Mouse (Mus musculus) heart, postnatal 4 days (tissue): ENCODE data around the gene Glipr2. TPM values are rescaled to one million over a fixed set of nuclear protein-coding genes. Genes with fewer than 3 reads are reported as not detected.

Source experiments
- DNase-seq: peaks from one replicate; pipeline ENCODE4 v3.0.0; 2021
- total RNA-seq, 2 experiments: library from RNA; stranded (reverse); gene quantifications; 2 replicates each; pipeline ENCODE4 v1.2.3; 2021

Glipr2 gene
- total RNA-seq, 2 experiments from 2014 or later: 31.0 to 32.9 TPM

- DNase-seq: no peak
These were observed 47.6 kb downstream of the Glipr2 start for GRCm38 (mm10) chr4:44004623-44005409.

DNA sequence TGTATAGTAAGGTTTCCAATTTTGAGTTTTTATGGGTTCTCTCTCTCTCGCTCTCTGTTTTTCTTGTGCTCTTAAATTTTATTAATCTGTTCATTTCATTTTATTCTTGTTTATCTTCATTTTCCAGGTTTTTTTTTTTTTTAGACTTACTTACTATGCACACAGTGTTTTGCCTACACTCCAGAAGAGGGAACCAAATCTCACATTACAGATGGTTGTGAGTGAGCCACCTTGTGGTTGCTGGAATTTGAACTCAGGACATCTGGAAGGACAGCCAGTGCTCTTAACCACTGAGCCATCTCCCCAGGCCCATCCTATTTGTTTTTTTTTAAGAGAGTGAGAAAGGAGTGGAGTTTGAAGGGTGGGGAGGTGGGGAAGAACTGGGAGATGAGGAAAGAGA lies 53.0 kb downstream of the Glipr2 start:
- no peak for DNase-seq

- DNase-seq: no peak
These were observed 53.7 kb downstream of the Glipr2 start for GRCm38 (mm10) chr4:44010893-44011292.

- no peak for DNase-seq
These were observed 54.6 kb downstream of the Glipr2 start for GRCm38 (mm10) chr4:44011799-44012198.

DNA sequence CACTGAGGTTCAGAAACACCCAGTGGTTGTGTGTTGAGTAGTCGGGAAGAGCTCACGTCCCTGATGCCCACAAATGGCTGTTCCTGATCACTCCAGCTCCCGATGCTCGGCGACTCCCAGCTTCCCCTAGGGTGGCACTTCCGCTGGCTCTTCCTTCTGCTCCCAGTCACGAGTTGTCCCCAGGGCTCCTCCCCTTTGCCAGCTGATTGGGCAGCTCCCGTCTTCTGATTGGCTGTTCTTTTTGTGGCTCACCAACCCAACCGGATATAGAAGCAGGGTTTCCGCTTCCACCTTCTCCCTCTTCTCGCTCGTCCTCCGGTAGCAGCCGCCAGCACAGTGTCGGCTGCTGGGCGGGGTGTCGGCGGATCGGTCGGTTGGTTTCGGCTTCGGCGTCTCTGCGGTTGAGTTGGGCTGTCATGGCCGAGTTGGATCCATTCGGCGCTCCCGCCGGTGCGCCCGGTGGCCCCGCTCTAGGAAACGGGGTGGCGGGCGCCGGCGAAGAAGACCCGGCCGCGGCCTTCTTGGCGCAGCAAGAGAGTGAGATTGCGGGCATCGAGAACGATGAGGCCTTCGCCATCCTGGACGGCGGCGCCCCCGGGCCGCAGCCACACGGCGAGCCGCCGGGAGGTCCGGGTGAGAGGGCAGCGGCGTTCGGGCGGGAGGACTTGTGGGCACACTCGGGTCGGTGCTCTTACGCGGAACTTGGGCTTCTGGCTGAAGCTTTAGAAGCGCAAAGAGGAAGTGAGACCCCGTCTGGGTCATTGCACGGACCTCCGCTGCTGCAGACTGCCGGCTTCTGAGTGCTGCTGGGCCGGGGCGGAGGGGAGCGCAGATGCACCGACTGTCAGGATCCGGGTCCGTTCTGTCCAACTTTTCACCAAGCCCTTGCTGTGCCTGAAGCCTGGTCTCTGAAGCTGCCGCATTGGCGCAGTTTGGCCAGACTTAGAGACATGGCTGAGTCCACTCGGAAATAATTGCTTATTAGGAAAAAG lies 55.5 kb downstream of the Glipr2 start:
- peak; percentile 92 for DNase-seq

- no peak for DNase-seq
These were observed 56.3 kb downstream of the Glipr2 start for GRCm38 (mm10) chr4:44013391-44014070.

GRCm38 (mm10) chr4:44016071-44016470 lies 58.9 kb downstream of the Glipr2 start:
- DNase-seq: no peak

- DNase-seq: no peak
These were observed 59.6 kb downstream of the Glipr2 start for GRCm38 (mm10) chr4:44016791-44017190.

DNA sequence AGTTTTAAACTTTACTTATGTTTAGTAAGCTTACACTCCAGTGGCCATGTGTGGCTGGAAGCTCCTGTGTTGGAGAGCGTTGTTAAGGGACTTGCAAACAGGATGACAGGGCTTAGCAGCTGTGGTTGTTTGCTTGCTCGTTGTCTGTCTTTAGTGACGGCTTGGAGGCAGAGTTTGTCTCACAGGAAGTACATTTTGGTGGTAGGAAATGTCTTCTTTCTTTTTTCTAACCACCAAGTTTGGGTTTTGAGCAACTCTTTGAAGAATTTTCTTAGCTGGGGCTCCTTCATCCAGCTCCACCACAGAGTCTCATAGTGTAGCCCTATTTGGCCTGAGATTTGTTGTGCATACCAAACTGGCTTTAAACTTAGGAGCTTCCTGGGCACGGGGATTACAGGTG lies 65.1 kb downstream of the Glipr2 start:
- no peak for DNase-seq

GRCm38 (mm10) chr4:44022766-44023165 lies 65.6 kb downstream of the Glipr2 start:
- DNase-seq: no peak

DNA sequence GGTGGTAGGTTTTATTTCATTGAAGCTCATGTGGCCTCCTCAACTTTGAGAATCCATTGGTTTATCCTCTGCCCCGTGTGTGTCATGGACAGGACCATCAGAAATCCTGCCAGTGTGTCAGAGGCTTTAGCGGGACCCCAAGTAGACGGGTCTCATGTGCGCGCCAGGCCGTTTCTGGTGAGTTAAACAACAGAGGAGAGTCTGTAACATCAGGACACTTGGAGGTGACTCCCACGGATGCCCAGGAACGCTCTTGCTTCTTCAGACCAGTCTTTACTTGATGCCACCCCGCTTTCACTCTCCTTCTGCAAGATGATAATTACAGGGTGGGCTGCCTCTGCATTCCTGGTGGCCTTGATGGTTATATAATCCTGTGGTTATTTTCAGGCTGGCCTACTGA lies 66.5 kb downstream of the Glipr2 start:
- peak; percentile 2 for DNase-seq

DNA sequence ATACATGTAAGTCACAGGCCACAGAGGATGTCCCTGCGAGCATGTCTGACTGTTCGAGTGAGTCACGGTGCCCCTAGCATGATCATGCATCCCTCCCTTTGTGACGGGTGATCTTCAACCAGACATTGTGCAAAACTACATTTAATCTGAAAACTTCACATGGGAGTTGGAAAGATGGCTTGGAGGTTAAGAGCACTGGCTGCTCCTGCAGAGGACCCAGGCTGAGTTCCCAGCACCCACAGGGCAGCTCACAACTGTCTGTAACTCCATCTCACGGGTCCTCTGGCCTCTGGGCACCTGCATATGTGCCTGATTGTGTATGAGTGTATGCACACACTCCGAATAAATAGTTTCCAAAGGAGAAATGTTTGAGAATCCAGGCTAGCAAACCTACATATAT lies 67.0 kb downstream of the Glipr2 start:
- DNase-seq: peak; percentile 1

- DNase-seq: no peak
These were observed 68.4 kb downstream of the Glipr2 start for GRCm38 (mm10) chr4:44025570-44025969.

Other genes starting within 250 kb of the Glipr2 start
- not detected for gene Olfr71, start 247.1 kb upstream of the Glipr2 start, total RNA-seq
- 1 to 10 TPM; 3.2 to 3.4 TPM for gene Hrct1, start 230.2 kb upstream of the Glipr2 start, total RNA-seq
- 1 to 10 TPM; 2.0 to 2.3 TPM for gene Spaar, start 227.4 kb upstream of the Glipr2 start, total RNA-seq
- gene Olfr159, start 186.4 kb upstream of the Glipr2 start, total RNA-seq: not detected
- gene Olfr156, start 133.5 kb upstream of the Glipr2 start, total RNA-seq: not detected
- gene Olfr157, start 117.2 kb upstream of the Glipr2 start, total RNA-seq: not detected
- not detected for gene Olfr155, start 105.8 kb upstream of the Glipr2 start, total RNA-seq
- 10 to 100 TPM; 11.7 to 11.9 TPM for gene Reck, start 81.9 kb upstream of the Glipr2 start, total RNA-seq
- under 1 TPM; 0.26 to 0.47 TPM for gene Ccin, start 26.1 kb downstream of the Glipr2 start, total RNA-seq
- gene Clta, start 47.1 kb downstream of the Glipr2 start, total RNA-seq: 100 to 1,000 TPM; 108 TPM
- gene Gne, start 126.8 kb downstream of the Glipr2 start, total RNA-seq: 10 to 100 TPM; 46.6 to 49.7 TPM